Mouse (Mus musculus): Measurements from ENCODE around the gene 4930455H04Rik. TPM values are rescaled to one million over a fixed set of nuclear protein-coding genes. Genes with fewer than 3 reads are reported as not detected.

4930455H04Rik gene
- polyA plus RNA-seq, 1 experiment, result not detected

- TF ChIP-seq CTCF (IDR thresholded peaks at IDR 0.05; ENCODE audit: extremely low read depth, insufficient read depth, insufficient read length, insufficient replicate concordance) (no peak), POLR2A (IDR thresholded peaks at IDR 0.05; ENCODE audit: low read depth, low read length) (no peak)
- no peak overlapping the region for H3K27ac ChIP-seq (ENCODE audit: insufficient read depth, low read length)
- H3K4me1 ChIP-seq (ENCODE audit: control insufficient read depth, insufficient read depth, insufficient read length), result no peaks in the 10 kb centered on the region
- no peaks in the 10 kb centered on the region for H3K36me3 ChIP-seq (ENCODE audit: control insufficient read depth, insufficient read depth, low read length)
- 86% methylated on average over 6 of the region's 6 CpGs for WGBS
- no peaks in the 10 kb centered on the region for H3K27me3 ChIP-seq (ENCODE audit: control insufficient read depth, insufficient read depth, low read length)
- H3K4me3 ChIP-seq (ENCODE audit: extremely low read depth, insufficient read depth, insufficient read length), result no peak overlapping the region
- DNase-seq (ENCODE audit: low read depth in 1 of 2, low spot score in 2 of 2), result no peak
Measured at GRCm38 (mm10) chr3:117003379-117003778, 35.3 kb downstream of the 4930455H04Rik start.

- Histone ChIP-seq H3K36me3 (ENCODE audit: control insufficient read depth, insufficient read depth, low read length) (no peaks in the 10 kb centered on the region), H3K27me3 (ENCODE audit: control insufficient read depth, insufficient read depth, low read length) (no peaks in the 10 kb centered on the region), H3K4me1 (ENCODE audit: control insufficient read depth, insufficient read depth, insufficient read length) (no peaks in the 10 kb centered on the region), H3K27ac (ENCODE audit: insufficient read depth, low read length) (no peak overlapping the region), H3K4me3 (ENCODE audit: extremely low read depth, insufficient read depth, insufficient read length) (no peak overlapping the region)
- TF ChIP-seq CTCF (IDR thresholded peaks at IDR 0.05; ENCODE audit: extremely low read depth, insufficient read depth, insufficient read length, insufficient replicate concordance), result no peak
- TF ChIP-seq POLR2A (IDR thresholded peaks at IDR 0.05; ENCODE audit: low read depth, low read length), result no peak
- no peak for DNase-seq (ENCODE audit: low read depth in 1 of 2, low spot score in 2 of 2)
- WGBS, result 84% methylated on average over 3 of the region's 3 CpGs
Measured at GRCm38 (mm10) chr3:117006636-117007035, 38.6 kb downstream of the 4930455H04Rik start.

GRCm38 (mm10) chr3:117007340-117007739 is 39.3 kb downstream of the 4930455H04Rik start:
- Histone ChIP-seq H3K4me1 (ENCODE audit: control insufficient read depth, insufficient read depth, insufficient read length) (no peaks in the 10 kb centered on the region), H3K27me3 (ENCODE audit: control insufficient read depth, insufficient read depth, low read length) (no peaks in the 10 kb centered on the region), H3K36me3 (ENCODE audit: control insufficient read depth, insufficient read depth, low read length) (no peaks in the 10 kb centered on the region), H3K4me3 (ENCODE audit: extremely low read depth, insufficient read depth, insufficient read length) (no peak overlapping the region), H3K27ac (ENCODE audit: insufficient read depth, low read length) (no peak overlapping the region)
- WGBS, result 92% methylated on average over 6 of the region's 6 CpGs
- TF ChIP-seq CTCF (IDR thresholded peaks at IDR 0.05; ENCODE audit: extremely low read depth, insufficient read depth, insufficient read length, insufficient replicate concordance) (no peak), POLR2A (IDR thresholded peaks at IDR 0.05; ENCODE audit: low read depth, low read length) (no peak)
- DNase-seq (ENCODE audit: low read depth in 1 of 2, low spot score in 2 of 2), result no peak

- TF ChIP-seq CTCF (IDR thresholded peaks at IDR 0.05; ENCODE audit: extremely low read depth, insufficient read depth, insufficient read length, insufficient replicate concordance) (no peak), POLR2A (IDR thresholded peaks at IDR 0.05; ENCODE audit: low read depth, low read length) (no peak)
- 69% methylated on average over 6 of the region's 6 CpGs for WGBS
- Histone ChIP-seq H3K4me3 (ENCODE audit: extremely low read depth, insufficient read depth, insufficient read length) (no peak overlapping the region), H3K27ac (ENCODE audit: insufficient read depth, low read length) (no peak overlapping the region), H3K36me3 (ENCODE audit: control insufficient read depth, insufficient read depth, low read length) (no peaks in the 10 kb centered on the region), H3K4me1 (ENCODE audit: control insufficient read depth, insufficient read depth, insufficient read length) (no peaks in the 10 kb centered on the region), H3K27me3 (ENCODE audit: control insufficient read depth, insufficient read depth, low read length) (no peaks in the 10 kb centered on the region)
- DNase-seq (ENCODE audit: low read depth in 1 of 2, low spot score in 2 of 2), result no peak
Measured at GRCm38 (mm10) chr3:117010182-117010581, 42.1 kb downstream of the 4930455H04Rik start.

- no peaks in the 10 kb centered on the region for H3K27me3 ChIP-seq (ENCODE audit: control insufficient read depth, insufficient read depth, low read length)
- TF ChIP-seq CTCF (IDR thresholded peaks at IDR 0.05; ENCODE audit: extremely low read depth, insufficient read depth, insufficient read length, insufficient replicate concordance) (no peak), POLR2A (IDR thresholded peaks at IDR 0.05; ENCODE audit: low read depth, low read length) (no peak)
- no peaks in the 10 kb centered on the region for H3K4me1 ChIP-seq (ENCODE audit: control insufficient read depth, insufficient read depth, insufficient read length)
- DNase-seq (ENCODE audit: low read depth in 1 of 2, low spot score in 2 of 2), result no peak
- H3K4me3 ChIP-seq (ENCODE audit: extremely low read depth, insufficient read depth, insufficient read length), result no peak overlapping the region
- H3K27ac ChIP-seq (ENCODE audit: insufficient read depth, low read length), result no peak overlapping the region
- H3K36me3 ChIP-seq (ENCODE audit: control insufficient read depth, insufficient read depth, low read length), result no peaks in the 10 kb centered on the region
- WGBS, result 92% methylated on average over 3 of the region's 3 CpGs
Measured at GRCm38 (mm10) chr3:117020319-117020718, 52.3 kb downstream of the 4930455H04Rik start.

- Histone ChIP-seq H3K4me1 (ENCODE audit: control insufficient read depth, insufficient read depth, insufficient read length) (no peaks in the 10 kb centered on the region), H3K4me3 (ENCODE audit: extremely low read depth, insufficient read depth, insufficient read length) (no peak overlapping the region), H3K27me3 (ENCODE audit: control insufficient read depth, insufficient read depth, low read length) (no peaks in the 10 kb centered on the region), H3K27ac (ENCODE audit: insufficient read depth, low read length) (no peak overlapping the region), H3K36me3 (ENCODE audit: control insufficient read depth, insufficient read depth, low read length) (no peaks in the 10 kb centered on the region)
- no peak for DNase-seq (ENCODE audit: low read depth in 1 of 2, low spot score in 2 of 2)
- no peak for TF ChIP-seq CTCF (IDR thresholded peaks at IDR 0.05; ENCODE audit: extremely low read depth, insufficient read depth, insufficient read length, insufficient replicate concordance)
- no peak for TF ChIP-seq POLR2A (IDR thresholded peaks at IDR 0.05; ENCODE audit: low read depth, low read length)
- 73% methylated on average over 7 of the region's 7 CpGs for WGBS
Measured at GRCm38 (mm10) chr3:117021907-117022306, 53.8 kb downstream of the 4930455H04Rik start.

GRCm38 (mm10) chr3:117024111-117024510 is 56.0 kb downstream of the 4930455H04Rik start:
- no peaks in the 10 kb centered on the region for H3K36me3 ChIP-seq (ENCODE audit: control insufficient read depth, insufficient read depth, low read length)
- H3K4me3 ChIP-seq (ENCODE audit: extremely low read depth, insufficient read depth, insufficient read length), result no peak overlapping the region
- WGBS, result 91% methylated on average over 1 of the region's 1 CpGs
- H3K27ac ChIP-seq (ENCODE audit: insufficient read depth, low read length), result no peak overlapping the region
- no peaks in the 10 kb centered on the region for H3K27me3 ChIP-seq (ENCODE audit: control insufficient read depth, insufficient read depth, low read length)
- TF ChIP-seq CTCF (IDR thresholded peaks at IDR 0.05; ENCODE audit: extremely low read depth, insufficient read depth, insufficient read length, insufficient replicate concordance) (no peak), POLR2A (IDR thresholded peaks at IDR 0.05; ENCODE audit: low read depth, low read length) (no peak)
- DNase-seq (ENCODE audit: low read depth in 1 of 2, low spot score in 2 of 2), result no peak
- H3K4me1 ChIP-seq (ENCODE audit: control insufficient read depth, insufficient read depth, insufficient read length), result no peaks in the 10 kb centered on the region

Measured in spleen, adult 2 months (tissue).